Mouse (Mus musculus): ENCODE results near the gene Dhx40.

The Dhx40 gene

GRCm38 (mm10) chr11:86807505-86807989, at the start of gene Dhx40:
Dhx40 (minus strand) TSS chr11:86807746.
- peak; percentile 93 to 97 for DNase-seq (ENCODE audit: inconsistent age in 2 of 2, low spot score in 1 of 2)

DNA sequence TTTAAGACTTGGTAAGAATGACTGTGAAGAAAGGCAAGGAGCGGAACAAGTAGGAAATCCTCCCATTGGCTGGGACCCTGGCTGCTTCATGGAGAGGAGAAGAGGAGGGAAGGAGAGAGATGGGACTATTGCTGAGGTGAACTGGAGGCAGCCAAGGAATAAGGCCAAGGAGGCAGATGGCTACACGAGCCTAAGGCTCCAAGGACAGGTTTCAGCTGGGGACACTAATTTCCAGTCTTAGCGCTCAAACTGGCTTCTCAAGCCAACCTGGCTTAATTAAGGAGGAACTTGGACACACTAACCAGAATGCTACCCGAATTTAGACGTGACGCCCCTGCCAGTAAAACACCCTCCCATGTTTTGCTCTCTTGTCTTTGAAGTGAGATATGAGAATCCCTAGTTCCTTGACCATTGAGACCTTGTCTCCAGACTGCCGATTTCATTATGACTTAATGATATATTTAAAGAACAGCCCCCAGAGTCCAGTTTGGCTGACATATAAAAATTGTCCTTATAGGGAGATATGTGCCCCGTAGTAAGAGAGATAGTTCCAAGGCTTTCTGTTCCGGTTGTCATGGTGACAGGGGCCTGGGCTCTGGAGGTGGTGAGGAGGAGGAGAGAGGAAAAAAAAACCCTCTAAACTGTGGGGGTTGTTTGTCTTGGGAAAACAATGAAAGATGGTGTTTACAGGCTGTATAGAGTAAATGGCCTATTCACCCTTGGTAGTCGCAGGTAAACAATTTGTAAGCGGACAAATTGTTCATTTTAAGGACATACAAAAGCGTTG, 48.3 kb upstream of the Dhx40 start:
- no peak for DNase-seq (ENCODE audit: inconsistent age in 2 of 2, low spot score in 1 of 2)

DNA sequence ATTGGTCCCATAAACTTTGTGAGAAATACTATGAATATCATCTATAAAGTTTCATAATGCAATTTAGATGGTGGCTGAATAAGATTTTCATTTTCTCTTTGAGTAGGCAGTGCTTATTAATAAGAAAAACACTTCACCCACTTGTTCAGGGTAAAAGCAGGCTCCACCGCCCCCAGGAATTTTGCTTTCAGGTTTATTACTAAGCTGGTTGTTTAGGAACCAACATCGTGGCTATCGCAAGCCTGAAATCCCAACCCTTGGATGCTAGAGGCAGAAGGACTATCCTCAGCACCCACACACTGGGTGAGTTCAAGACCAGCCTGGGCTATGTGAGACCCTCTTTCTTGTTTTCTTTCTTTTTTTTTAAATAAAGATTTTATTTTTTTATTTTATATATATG, 45.5 kb upstream of the Dhx40 start:
- no peak for DNase-seq (ENCODE audit: inconsistent age in 2 of 2, low spot score in 1 of 2)

GRCm38 (mm10) chr11:86852534-86853054, 45.0 kb upstream of the Dhx40 start:
- DNase-seq (ENCODE audit: inconsistent age in 2 of 2, low spot score in 1 of 2), result peak; percentile 36 to 80

DNA sequence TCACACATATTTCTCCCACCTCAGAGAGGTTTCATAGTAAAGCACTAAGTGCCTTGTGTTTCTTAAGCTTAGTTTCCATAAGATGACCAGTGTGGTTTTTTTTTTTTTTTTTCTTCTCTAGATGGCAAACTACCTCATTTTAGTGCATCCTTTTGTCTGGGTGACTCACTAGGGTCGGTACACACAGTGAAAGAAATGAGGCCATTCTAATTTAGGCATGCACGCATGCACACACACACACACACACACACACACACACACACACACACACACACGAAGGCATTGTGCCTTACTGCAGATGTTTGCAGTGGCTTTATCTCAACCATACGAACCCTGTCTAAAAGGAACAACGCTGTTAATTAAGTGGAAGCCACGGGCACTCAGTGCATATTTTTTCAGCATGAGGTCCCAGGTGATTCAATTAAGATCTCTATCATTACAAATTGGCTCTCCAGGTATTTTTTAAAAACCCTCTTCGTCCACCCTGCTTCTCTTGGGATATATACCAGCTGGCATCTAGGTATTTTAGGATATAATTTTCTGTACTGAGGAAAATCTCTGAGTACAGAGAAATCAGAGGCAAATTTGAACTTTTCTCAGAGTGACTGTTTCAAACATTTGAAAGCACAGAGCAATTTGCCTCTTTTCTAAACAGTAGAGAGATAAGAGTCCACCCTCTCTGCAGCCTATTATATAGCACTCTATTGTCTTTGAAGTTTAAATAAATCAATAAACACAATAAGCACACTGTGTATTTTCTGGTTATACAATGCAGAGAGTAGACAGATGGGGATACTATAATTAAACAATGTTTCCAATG, 44.4 kb upstream of the Dhx40 start:
- no peak for DNase-seq (ENCODE audit: inconsistent age in 2 of 2, low spot score in 1 of 2)

DNA sequence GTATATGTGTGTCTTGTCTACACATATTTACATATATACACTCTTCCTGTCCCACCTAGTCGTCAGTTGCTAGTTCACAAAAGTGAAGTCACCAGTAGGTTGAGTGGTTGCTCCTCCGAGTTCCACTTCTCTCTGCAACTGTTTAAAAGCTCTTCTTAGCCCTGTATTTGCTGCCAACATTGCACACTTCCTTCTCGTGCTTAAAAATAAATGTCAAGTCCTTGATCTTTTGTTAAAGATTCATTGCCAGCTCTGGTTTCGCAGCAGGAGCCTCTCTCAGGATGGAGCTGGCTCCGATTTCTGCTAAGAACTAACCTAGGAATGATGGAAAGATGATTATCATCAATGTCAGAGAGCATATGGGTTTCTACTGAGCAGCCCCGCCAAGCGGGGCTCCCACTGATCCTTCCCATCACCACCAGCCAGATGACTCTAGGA, 43.7 kb upstream of the Dhx40 start:
- DNase-seq (ENCODE audit: inconsistent age in 2 of 2, low spot score in 1 of 2), result peak; percentile 52 to 89

DNA sequence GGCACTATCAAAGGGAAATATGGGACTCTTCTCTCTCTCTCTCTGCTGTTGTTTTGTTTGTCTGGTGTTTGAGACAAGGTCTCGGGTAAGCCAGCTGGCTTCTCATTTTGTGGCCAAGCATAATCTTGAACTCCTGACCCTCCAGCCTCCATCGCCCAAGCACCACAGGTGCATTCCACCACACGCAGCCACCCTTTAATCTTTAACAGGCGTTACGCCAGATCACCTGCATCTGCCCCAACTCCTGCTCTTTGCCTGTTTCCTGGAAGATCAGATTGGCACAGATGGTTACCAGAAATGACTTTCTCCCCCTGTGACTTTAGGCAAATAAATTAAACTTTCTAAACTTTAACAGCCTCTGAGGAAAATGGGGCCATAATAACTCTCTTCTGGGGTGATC, 36.3 kb upstream of the Dhx40 start:
- DNase-seq (ENCODE audit: inconsistent age in 2 of 2, low spot score in 1 of 2), result no peak

DNA sequence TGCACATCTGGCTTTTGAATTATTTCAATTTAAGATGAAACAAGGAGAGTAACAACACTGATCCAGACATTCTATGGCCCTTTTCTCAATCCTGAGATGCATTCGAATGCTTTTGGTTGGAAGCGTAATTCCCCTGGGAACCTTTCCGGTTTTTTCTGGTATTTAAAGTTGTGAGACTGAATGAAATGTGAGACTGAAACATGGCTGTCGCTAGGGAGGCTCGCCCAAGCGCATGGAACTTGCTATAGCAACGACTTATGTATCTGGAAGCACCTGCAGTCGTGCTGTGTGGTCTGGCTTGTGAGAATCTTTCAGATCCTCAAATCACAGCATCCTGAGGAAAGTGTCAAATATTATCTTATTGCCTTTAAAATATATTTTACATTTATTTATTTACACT, 33.7 kb upstream of the Dhx40 start:
- no peak for DNase-seq (ENCODE audit: inconsistent age in 2 of 2, low spot score in 1 of 2)

DNA sequence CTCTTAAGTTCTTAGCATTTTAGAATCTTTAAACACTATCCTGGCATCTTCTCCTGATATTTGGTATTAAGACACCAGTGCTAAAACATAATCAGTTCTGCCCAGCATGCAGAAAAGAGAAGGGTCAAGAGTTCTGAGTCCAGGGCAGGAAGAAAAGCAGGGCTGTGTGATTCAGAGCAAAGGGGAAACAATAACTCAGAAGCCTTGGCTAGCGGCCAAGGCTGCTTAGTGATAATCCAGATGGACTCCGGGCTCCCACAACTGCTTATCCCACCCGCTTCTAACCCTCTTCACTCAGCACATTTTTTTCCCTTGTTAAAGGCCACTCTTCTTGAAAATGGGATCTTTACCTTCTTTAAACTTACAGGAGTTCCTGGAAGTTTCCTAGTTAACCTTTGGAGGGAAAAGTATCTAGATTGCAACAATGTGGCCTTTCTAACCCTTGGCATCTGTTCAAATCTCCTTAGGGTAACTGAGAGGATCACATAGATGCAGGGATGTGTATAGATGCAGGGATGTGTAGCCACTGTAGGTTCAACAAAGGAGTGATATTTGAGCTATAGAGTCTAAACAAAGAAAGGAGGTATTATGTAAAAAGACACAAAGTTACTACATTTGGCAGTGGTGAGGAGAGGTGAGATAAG, 33.1 kb upstream of the Dhx40 start:
- peak; percentile 81 to 94 for DNase-seq (ENCODE audit: inconsistent age in 2 of 2, low spot score in 1 of 2)

- peak in 1 of 2 experiments; percentile 59 for DNase-seq (ENCODE audit: inconsistent age in 2 of 2, low spot score in 1 of 2)
Observed at GRCm38 (mm10) chr11:86839716-86840447, 32.3 kb upstream of the Dhx40 start.

- DNase-seq (ENCODE audit: inconsistent age in 2 of 2, low spot score in 1 of 2), result no peak
Observed at GRCm38 (mm10) chr11:86838792-86839191, 31.2 kb upstream of the Dhx40 start.

DNA sequence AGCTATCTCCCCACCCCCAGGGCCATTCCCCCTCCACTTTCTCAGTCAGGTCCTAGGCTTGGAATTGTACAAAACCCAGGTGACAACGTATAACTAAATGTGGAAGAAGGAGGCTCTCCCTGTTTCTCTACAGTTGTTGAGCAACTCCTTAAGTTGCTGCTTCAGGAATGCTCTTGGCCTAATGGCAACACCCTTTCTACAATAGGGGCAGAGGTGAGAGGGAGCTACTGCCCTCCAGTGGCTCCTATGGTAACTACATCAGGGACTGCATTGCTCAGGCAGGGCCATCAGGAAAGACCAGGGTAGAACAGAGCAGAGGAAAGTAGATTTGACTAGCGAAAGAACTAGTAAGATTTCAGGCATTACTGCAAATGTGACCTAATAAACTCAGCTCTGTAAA, 28.8 kb upstream of the Dhx40 start:
- peak; percentile 74 to 95 for DNase-seq (ENCODE audit: inconsistent age in 2 of 2, low spot score in 1 of 2)

DNA sequence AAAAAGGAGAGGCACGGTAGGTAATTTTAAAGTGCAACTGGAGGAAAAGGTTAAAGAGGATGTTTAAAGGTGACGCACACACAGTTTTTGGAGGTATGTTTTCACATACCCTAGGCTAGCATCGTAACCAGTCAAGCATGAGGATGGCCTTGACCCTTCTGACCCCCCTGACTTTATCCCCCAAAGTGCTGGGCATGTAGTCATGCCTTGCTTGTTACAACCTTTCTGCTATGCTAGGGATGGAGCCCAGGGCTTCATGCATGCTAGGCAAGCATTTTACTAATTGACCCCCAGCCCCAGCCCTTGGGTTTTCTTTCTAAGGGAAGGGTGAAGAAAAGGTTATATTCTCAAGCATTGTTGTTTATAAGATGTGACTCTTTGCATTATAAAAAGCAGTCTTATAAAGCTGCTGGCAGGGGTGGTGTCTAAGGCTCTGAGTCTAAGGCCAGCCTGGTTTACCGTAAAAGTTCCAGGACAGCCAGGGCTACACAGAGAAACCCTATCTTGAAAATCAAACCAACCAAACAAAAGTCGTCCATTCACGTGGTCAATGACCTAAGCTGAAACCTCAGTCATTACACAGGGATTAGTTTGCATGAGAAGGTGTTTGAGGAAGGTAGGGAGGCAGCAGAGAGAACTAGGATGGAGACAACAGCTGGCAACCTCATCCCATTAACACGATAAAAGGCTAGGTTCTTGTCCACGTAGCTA, 27.2 kb upstream of the Dhx40 start:
- no peak for DNase-seq (ENCODE audit: inconsistent age in 2 of 2, low spot score in 1 of 2)

DNA sequence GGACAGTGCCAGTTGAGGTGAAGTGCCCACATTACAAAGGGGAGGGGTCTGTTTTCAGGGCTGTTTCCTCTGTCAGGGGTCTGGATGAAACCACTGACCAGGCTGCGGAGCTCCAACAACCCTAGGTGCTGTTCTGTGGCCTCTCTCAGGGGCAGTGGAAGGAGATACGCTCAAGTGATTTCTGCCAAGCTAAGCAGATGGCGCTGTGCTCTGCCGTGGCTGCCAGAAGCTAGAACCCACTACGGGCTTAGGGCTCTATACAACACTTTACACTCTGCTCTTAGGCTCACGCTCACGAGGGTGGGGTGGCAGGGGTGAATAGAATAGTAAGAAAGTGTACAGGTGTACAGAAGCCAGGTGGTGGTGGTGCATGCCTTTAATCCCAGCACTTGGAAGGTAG, 26.5 kb upstream of the Dhx40 start:
- no peak for DNase-seq (ENCODE audit: inconsistent age in 2 of 2, low spot score in 1 of 2)

DNA sequence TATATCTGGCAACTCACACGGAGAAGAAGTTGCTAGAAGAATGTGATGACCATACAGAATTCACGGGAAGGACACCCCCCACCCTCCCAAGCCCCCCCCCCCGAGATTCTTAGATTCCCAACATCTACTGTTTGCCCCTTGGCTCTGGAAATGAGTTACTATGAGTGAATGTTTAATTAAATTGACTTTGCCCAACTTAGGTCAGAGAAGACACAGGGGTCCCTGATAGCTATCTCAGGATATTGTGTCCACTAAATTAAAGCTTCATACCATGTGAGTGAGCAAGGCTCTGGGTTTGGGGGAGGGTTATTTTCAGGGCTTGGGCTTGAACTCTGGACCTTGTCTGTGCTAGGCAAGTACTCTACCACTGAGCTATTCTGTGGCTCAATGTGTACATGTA, 25.6 kb upstream of the Dhx40 start:
- DNase-seq (ENCODE audit: inconsistent age in 2 of 2, low spot score in 1 of 2), result no peak

GRCm38 (mm10) chr11:86828396-86828795, 20.9 kb upstream of the Dhx40 start:
- no peak for DNase-seq (ENCODE audit: inconsistent age in 2 of 2, low spot score in 1 of 2)

DNA sequence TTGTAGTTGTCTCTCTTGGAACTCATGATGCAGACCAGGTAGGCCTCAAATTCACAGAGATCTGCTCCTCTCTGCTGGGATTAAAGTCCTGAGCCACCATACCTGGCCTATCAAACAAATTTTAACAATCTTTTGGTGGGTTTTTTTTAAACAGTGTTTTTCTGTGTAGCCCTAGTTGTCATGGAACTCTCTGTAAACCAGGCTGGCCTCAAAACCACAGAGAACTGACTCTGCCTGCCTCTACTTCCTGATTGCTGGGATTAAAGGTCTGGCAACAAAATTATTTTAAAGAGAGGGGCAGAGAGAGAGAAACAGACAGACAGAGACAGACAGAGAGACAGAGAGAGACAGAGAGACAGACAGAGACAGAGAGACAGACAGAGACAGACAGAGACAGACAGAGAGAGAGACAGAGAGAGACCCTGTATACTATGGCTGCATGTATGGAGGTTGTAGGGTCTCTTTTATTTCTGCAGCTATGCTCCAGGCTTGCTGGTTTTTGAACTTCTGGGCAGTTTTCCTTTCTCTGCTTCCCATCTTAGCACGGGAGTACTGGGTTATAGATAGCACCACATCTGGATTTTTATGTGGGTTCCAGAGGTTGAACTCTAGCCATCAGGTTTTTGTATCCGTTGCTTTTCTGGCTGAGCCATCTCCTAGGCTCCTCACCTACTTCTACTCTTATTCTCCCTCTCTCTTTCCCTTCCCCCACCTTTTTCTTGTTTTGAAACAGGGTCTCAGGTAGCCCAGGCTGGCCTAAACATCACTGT, 20.1 kb upstream of the Dhx40 start:
- DNase-seq (ENCODE audit: inconsistent age in 2 of 2, low spot score in 1 of 2), result no peak

DNA sequence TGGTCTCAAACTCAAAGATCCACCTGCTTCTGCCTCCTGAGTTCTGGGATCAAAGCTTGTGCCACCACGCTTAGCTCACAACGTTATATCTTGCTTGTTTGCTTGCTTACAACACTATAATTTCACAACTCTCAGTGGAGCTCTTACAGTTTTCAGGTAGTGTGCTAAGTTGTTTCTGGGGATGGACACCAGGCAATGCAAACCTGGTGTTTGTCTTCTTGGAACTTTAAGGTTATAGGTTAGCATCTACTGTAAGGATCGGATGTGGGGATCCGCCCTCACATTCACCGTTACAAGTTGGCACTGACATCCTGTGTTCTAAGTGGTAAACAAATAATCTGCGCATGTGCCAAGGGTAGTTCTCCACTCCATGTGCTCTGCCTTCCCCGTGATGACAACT, 16.9 kb upstream of the Dhx40 start:
- no peak for DNase-seq (ENCODE audit: inconsistent age in 2 of 2, low spot score in 1 of 2)

GRCm38 (mm10) chr11:86822531-86822930, 15.0 kb upstream of the Dhx40 start:
- DNase-seq (ENCODE audit: inconsistent age in 2 of 2, low spot score in 1 of 2), result no peak

Data from adrenal gland, adult (tissue).